Mouse (Mus musculus): ENCODE data around the gene Lsm11. TPM values are rescaled to one million over a fixed set of nuclear protein-coding genes. Genes with fewer than 3 reads are reported as not detected.

The Lsm11 gene
- 11.4 TPM for polyA plus RNA-seq (2017; shearing (Covaris generic))

GRCm38 (mm10) chr11:45944643-45945156 lies at the start of gene Lsm11:
Lsm11 (minus strand) TSS chr11:45944935.

GRCm38 (mm10) chr11:45979946-45980892 lies 35.5 kb upstream of the Lsm11 start, which contains the start of gene Sox30:
Sox30 (plus strand) TSS chr11:45980310.

DNA sequence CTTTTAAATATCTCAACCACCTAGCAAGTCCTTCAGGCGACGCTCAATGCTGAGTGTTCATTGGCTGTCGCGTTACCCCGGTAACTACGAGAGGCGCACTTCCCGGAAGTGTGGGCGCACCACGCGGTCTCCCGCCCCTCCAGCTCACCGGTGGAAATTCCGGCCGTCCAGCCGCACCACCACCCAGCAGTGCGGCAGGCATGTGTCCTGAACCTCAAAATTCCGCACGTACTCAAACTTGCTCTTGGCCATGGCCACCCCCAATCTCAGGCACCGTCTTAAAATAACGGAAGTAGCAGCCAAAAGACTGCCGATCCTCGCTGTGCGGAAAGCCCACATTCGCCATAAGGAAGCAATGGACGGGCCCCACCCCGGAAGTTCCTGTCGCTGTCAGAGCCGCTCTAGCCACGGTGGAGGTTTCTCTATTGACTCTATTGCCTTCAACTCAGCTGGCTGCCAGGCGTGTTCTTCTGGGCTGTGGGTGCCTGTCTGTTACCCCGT lies 10.4 kb upstream of the Lsm11 start, which contains the start of gene Thg1l:
Gene Thg1l (minus strand): TSS at position 368 of the 501 bp plus-strand sequence.

Other genes with a start within 250 kb of the Lsm11 start
- gene Clint1, start 92.9 kb downstream of the Lsm11 start, polyA plus RNA-seq (2017; shearing (Covaris generic)): 366 TPM
- 6.1 TPM for gene Thg1l, start 10.6 kb upstream of the Lsm11 start, polyA plus RNA-seq (2017; shearing (Covaris generic))
- gene Sox30, start 35.4 kb upstream of the Lsm11 start, polyA plus RNA-seq (2017; shearing (Covaris generic)): not detected
- 5.0 TPM for gene Gm12166, start 107.4 kb upstream of the Lsm11 start, polyA plus RNA-seq (2017; shearing (Covaris generic))
- 2.6 TPM for gene Adam19, start 111.1 kb upstream of the Lsm11 start, polyA plus RNA-seq (2017; shearing (Covaris generic))
- not detected for gene Nipal4, start 221.6 kb upstream of the Lsm11 start, polyA plus RNA-seq (2017; shearing (Covaris generic))

All from naive thymus-derived CD4-positive, alpha-beta T cell, adult 5 months (primary cell).